Mouse (Mus musculus) gastrocnemius, postnatal 10 days (tissue): ENCODE results near the gene Dtnbp1. TPM values are rescaled to one million over a fixed set of nuclear protein-coding genes. Genes with fewer than 3 reads are reported as not detected.
A peak's percentile ranks its signal among the peaks of the same experiment; 100 is the strongest.

ENCODE experiments used
- DNase-seq: peaks from one replicate; pipeline ENCODE4 v3.0.0; 2021; ENCODE audit warnings: mixed read lengths
- long read RNA-seq, 2 experiments: library from polyadenylated mRNA; stranded (forward); transcript quantifications; one replicate each; pipeline ENCODE4 v2.0.0; 2021
- total RNA-seq, 2 experiments: library from RNA; stranded (reverse); gene quantifications; 2 replicates each; pipeline ENCODE4 v1.2.3; 2021

Gene Dtnbp1
- total RNA-seq = 10 to 100 TPM; 28.2 to 30.1 TPM
- long read RNA-seq, experiment 1, transcript Dtnbp1-201 (10 exons, 1,362 nt) = major isoform, 54 of 63 reads
- long read RNA-seq, experiment 1, partial matches to known transcripts = 1 of 63 reads
- long read RNA-seq, experiment 1, other reads (novel, unspliced or antisense) = 7 of 63 reads
- long read RNA-seq, experiment 2, transcript Dtnbp1-201 (10 exons, 1,362 nt) = major isoform, 54 of 71 reads
- long read RNA-seq, experiment 2, partial matches to known transcripts = 1 of 71 reads
- long read RNA-seq, experiment 2, other reads (novel, unspliced or antisense) = 10 of 71 reads

GRCm38 (mm10) chr13:45001911-45002615 lies at the start of gene Dtnbp1:
Dtnbp1 (minus strand) TSS chr13:45002147.
- DNase-seq = peak; percentile 83

DNA sequence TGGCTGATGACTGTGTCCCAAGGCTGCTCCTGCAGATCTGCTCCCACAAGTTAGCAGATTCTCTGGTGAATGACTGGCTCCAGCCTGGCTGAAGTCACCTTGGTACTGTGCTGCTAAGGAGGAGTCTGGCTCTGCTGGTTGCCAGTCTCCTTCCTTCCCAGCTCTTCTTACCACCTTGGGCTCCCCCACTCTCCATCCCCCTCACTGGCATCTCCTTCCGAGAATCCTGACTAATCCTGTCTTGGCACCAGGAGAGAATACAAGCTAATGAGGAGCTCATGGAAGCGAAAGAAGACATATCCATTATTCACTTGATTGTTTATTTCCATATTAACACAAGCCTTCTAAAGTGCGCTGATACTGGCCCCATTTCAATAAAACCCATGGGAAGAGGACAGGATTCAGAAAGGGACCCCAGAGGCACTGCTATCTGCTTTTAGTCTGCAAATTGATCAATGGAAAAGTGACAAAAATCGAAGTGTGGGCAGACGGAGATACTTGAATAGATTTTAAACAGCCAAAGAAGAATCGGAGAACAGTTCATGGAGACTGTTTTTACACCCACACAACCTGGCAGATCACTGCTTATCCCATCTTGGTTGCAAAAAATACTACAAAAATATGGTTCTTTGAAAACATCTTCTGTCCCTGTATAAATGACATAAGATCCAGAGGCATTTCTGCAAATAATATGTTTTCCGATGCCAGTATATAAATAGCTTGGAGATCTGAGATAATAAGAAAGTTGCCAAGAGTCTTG lies 47.5 kb upstream of the Dtnbp1 start:
- DNase-seq = no peak

DNA sequence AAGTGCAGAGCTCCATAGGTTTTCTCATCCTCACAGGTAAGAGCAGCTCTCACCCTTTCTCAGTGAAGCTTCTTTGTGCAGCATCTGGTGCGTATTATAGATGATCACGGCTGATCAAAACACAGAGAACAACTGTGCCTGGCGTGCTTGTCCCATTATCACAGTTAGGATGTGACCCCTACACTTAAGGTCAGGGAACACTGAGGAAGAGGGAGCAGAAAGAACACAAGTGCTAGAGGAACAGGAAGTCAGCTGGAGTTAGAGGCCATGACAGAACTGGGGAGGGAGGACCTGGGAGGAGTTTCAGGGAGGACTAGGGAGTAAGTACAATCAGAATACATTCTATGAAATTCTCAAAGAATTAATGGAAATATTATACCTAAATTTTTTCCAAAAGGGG lies 41.5 kb upstream of the Dtnbp1 start:
- no peak for DNase-seq

DNA sequence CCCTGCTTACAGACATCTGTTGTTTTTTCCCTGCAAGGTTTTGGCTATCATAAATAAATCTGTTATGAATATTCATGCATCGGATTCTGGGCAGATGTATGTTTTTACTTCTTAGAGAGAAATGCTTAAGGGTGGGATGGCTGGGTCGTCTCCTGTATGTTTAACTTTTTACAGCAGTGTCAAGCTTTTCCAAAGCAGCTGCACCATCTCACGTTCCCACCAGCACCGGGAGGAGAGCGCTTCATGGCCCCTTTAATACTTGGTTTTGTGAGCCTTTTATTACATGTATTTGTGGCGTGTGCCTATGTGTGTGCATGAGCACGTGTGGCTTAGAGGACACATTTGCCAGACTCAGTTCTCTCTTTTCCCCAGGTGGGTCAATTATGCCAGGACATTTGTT lies 38.8 kb upstream of the Dtnbp1 start:
- no peak for DNase-seq

- no peak for DNase-seq
Measured at GRCm38 (mm10) chr13:45040195-45040594, 38.2 kb upstream of the Dtnbp1 start.

DNA sequence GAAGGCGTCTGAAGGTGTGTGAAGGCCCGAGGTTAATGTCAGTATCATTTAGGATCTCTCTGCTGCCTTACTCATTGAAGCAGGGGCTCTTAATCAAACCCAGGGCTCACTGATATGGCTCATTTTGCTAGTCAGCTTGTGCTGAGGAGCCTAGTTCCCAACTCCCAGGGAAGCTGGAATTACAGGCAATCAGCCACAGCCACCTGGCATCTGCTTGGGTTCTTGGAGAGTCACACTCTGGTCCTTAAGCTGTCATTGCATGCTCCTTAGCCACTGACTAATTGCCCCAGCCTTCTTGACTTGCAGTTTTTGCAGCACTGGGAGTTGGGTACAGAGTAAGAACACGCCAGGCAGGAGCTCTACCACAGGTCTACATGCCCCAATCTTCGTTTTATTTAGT lies 34.5 kb upstream of the Dtnbp1 start:
- DNase-seq = peak; percentile 26

DNA sequence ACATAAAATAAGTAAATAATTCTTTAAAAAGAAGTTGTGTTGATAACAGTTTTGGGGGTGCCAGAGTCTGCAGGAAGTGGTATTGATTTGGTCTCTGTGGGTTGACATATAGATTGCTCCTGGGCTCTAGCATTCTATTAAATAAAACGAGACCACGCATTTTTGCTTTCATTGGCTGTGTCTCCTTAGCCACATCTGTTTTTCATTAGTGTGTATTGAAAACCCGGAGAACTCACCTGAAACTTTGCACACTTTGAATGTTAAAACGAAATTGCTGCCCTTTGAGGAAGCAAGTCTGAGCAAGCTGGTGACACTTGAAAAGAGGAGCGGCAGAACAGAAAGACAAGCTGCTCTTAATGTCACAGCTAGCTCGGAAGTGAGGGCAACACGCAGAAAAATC lies 32.8 kb upstream of the Dtnbp1 start:
- DNase-seq = no peak

DNA sequence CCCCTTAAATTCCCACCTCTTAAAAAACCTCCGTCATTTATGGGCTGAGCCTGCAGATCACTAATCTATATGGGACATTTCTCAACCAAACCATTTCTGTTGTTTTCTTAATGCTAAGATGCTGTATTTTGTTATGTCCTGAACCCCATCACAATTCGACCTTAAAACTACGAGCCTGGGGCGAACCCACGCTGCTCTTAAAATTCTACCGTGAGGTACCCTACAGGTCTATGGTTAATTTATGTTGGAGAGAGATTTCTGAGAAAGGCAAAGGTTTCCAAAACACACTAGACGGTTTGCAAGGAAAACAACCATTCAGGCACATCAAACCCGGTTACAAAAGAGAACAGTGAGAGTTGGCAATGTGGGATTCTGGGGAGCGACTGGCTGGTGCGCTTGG lies 31.4 kb upstream of the Dtnbp1 start:
- no peak for DNase-seq

DNA sequence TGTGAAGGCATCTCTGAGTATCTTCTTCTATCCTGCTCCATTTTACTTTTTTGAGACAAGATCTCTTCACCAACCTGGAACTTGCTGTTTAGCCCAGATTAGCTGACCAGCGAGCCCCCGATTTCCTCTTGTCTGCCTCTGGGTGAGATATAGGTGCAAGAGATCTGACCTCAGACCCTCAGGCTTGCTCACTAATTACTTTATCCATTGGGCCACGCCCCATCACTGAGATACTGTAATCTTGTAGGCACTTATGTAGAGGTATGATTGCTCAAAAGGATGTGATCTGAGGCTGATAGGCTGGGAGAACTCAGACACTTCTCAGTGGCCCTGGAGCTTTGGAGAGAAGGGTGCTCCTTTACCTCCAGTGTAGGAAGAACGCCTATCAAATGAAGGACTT lies 30.5 kb upstream of the Dtnbp1 start:
- no peak for DNase-seq

DNA sequence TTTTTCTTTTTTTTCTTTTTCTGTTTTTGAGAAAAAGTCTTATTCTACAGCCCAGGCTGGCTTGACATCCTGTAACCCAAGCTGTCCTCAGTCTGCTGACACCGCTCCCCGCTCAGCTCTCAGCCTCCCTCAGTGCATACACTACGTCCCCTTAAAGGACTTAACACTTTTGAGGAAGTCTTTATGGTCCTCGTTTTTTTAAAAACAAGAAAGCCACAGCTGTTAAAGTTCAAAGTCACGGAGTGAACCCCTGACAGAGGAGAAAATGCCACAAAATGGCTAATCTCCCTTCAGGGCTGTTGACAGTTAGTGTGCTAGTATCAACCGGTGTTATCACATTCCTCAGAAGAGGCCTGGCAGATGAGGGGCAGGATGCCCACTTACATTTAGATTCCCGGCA lies 29.8 kb upstream of the Dtnbp1 start:
- no peak for DNase-seq

DNA sequence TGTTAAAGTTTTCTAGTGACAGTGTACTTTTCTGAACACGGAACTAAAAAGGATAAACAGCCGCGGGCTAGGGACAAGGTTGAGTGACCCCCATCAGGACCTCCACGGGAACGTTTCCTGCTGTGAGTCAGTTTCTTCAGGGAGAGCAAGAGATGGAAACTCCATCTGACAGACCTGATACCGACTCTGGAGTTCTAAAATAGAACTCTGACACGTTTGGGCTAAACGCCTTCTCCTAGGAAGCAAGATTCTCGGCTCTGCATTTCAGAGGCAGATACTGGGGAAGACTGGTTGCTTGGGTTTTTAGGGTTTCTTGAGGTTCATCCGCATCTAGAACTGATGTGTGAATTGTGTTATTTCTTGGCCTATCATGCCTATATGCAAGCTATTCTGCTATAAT lies 29.4 kb upstream of the Dtnbp1 start:
- no peak for DNase-seq

GRCm38 (mm10) chr13:45030830-45031229 lies 28.9 kb upstream of the Dtnbp1 start:
- DNase-seq = peak; percentile 92

GRCm38 (mm10) chr13:45029791-45030190 lies 27.8 kb upstream of the Dtnbp1 start:
- no peak for DNase-seq

GRCm38 (mm10) chr13:45026291-45026690 lies 24.3 kb upstream of the Dtnbp1 start:
- DNase-seq = no peak

DNA sequence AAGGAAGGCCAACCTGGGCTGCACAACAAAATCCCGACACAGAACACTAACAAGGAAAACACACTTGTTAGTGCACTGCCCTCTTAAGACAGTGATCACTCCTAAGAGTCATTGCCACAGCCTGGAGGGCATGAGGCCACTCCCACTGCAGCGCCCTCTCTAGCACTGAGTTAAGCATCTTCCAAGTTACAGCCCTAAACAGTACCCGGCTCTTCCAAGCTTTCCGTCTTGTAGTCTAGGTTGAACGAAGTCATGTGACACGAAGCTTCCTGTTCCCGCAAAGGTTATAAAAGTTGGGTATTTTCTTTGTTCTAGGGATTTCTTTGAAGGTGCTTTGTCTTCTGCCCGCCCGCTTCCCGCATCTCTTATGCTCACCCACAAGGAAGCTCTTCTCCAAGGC lies 22.9 kb upstream of the Dtnbp1 start:
- no peak for DNase-seq

DNA sequence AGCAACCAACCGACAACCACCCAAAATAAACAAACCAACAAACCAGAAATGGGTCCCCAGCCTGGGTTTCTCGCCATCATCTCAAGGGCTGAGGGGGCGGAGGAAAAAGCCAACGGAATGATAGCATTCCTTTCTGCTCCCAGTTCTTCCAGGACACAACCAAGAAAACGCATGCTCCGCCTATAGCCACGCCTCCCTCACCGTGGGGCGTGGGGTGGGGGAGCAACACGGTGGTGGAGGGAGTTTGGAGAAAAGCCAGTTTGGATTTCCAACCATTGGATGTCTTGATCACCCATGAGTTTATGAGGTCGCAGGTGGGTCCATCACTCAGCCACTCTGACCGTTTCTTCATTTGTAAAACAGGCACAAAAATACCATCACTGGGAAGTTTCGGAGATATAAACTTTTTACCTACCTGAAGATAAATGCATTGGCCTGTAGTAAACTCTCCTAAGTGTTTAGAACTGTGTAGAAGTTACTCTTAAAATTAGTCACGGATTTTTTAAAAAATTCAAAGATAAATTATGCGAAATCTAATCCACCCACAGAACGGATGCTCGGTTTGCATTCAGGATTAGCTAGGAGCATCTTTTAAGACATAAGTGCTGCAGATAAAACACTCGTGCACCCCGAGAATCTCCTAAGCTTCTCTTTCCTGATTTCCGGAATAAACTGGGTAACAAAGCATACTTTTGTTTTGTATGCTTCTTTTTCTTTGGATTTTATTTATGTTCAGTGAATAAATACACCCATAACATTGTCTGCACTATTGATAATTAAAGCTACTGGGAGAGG lies 21.6 kb upstream of the Dtnbp1 start:
- no peak for DNase-seq

DNA sequence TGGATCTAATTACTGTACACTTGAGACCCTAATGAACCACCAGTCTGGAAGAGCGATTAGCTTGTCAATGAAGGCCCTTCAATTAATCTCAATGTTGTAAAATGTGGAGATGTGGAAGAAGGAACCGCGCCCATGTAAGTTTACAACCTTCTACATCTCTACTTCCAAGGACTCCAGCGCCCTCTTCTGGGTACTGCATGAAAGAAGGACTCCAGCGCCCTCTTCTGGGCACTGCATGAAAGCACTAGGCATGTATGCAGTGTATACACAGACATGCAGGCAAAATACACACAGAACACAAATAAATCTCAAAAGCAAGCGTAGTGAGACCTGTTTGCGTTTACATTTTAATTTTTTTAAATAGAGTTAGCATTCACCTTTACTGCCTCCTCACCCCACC lies 6.2 kb upstream of the Dtnbp1 start:
- DNase-seq = no peak

- DNase-seq = no peak
Measured at GRCm38 (mm10) chr13:45007726-45008125, 5.8 kb upstream of the Dtnbp1 start.

- DNase-seq = no peak
Measured at GRCm38 (mm10) chr13:45006483-45006882, 4.5 kb upstream of the Dtnbp1 start.

DNA sequence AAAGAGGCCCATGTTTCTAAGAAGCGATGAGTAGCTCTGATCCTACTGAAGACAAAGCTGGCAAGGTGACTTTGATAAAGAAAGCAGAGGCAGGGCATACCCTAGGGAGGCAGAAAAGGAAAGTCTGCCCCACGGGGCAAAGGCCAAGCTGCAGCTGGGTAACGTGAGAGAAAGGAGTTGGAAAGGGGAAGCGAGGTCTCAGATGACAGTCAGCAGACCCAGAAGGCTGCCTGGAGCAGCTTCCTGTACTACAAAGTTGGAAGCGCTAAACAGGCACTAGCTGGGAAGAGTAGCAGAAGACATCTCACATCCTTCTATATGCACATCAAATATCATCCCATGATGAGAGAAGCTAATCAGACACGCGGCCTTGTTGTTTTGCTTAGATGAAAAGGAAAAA lies 3.9 kb upstream of the Dtnbp1 start:
- no peak for DNase-seq

GRCm38 (mm10) chr13:45004987-45005592 lies 3.1 kb upstream of the Dtnbp1 start:
- no peak for DNase-seq

DNA sequence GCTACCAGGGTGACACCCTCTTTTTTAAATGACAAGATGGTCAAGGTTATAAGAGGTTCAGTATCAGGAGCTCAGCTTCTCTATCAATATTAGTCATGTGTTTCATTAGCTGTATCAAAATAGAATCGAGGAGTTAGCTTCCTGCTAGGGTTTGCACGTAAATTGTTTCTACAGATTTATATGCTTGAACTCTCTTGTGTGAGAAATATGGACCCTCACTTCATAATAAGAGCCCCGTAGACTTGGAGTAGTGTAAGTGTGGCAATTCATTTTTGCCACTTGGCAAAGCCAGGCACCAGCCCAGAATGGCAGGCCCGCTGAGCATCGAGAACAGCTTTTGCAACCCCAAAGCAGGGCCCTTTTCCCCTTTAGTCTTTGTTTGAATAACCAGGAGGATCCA lies 1.1 kb upstream of the Dtnbp1 start:
- DNase-seq = no peak
